Mouse (Mus musculus): Measurements from ENCODE around the gene Rcc2. TPM values are rescaled to one million over a fixed set of nuclear protein-coding genes. Genes with fewer than 3 reads are reported as not detected.

Rcc2 gene
- polyA plus RNA-seq, 1 experiment from 2014 or later: 15.1 TPM

GRCm38 (mm10) chr4:140691481-140691880 is 8.9 kb upstream of the Rcc2 start:
- Histone ChIP-seq H3K4me3 (ENCODE audit: low read depth, low read length) (no peak overlapping the region), H3K4me1 (ENCODE audit: insufficient read depth) (peaks cover 28% of the 10 kb centered on the region), H3K27me3 (ENCODE audit: insufficient read depth, low read length) (no peaks in the 10 kb centered on the region), H3K4me2 (ENCODE audit: low read depth, low read length) (no peak overlapping the region), H3K9ac (replicated peaks) (no peak overlapping the region), H3K27ac (ENCODE audit: low read depth) (no peak overlapping the region), H3K36me3 (replicated peaks; ENCODE audit: insufficient read depth, low read length) (no peaks in the 10 kb centered on the region), H3K9me3 (ENCODE audit: low read length) (no peaks in the 10 kb centered on the region)
- TF ChIP-seq CTCF (IDR thresholded peaks at IDR 0.05; ENCODE audit: low read depth) (no peak), EP300 (IDR thresholded peaks at IDR 0.05; ENCODE audit: low read depth) (no peak)
- DNase-seq (no peak), ATAC-seq (no peak)
- 50% methylated on average over 7 of the region's 7 CpGs for whole genome bisulfite sequencing (ENCODE audit: insufficient replicate concordance)

GRCm38 (mm10) chr4:140693513-140693912 is 6.8 kb upstream of the Rcc2 start:
- Histone ChIP-seq H3K4me1 (ENCODE audit: insufficient read depth) (peaks cover 28% of the 10 kb centered on the region), H3K9ac (replicated peaks) (no peak overlapping the region)
- no peak for ATAC-seq

GRCm38 (mm10) chr4:140694551-140695060 is 5.7 kb upstream of the Rcc2 start:
- Histone ChIP-seq H3K9ac (replicated peaks) (no peak overlapping the region), H3K9me3 (ENCODE audit: low read length) (no peaks in the 10 kb centered on the region), H3K4me3 (ENCODE audit: low read depth, low read length) (no peak overlapping the region), H3K36me3 (replicated peaks; ENCODE audit: insufficient read depth, low read length) (no peaks in the 10 kb centered on the region), H3K4me2 (ENCODE audit: low read depth, low read length) (no peak overlapping the region), H3K27ac (ENCODE audit: low read depth) (no peak overlapping the region), H3K4me1 (ENCODE audit: insufficient read depth) (peaks cover 31% of the 10 kb centered on the region), H3K27me3 (ENCODE audit: insufficient read depth, low read length) (no peaks in the 10 kb centered on the region)
- no peak for TF ChIP-seq CTCF (IDR thresholded peaks at IDR 0.05; ENCODE audit: low read depth)
- TF ChIP-seq EP300 (IDR thresholded peaks at IDR 0.05; ENCODE audit: low read depth): no peak
- 48% methylated on average over 1 of the region's 1 CpGs for WGBS (ENCODE audit: insufficient replicate concordance)
- DNase-seq: no peak
- ATAC-seq: no peak

More at GRCm38 (mm10) chr4:140693513-140693912, 6.8 kb upstream of the Rcc2 start:
- H3K27me3 ChIP-seq (ENCODE audit: insufficient read depth, low read length): no peaks in the 10 kb centered on the region
- 34% methylated on average over 4 of the region's 4 CpGs for WGBS (ENCODE audit: insufficient replicate concordance)
- H3K27ac ChIP-seq (ENCODE audit: low read depth): no peak overlapping the region
- H3K9me3 ChIP-seq (ENCODE audit: low read length): no peaks in the 10 kb centered on the region
- no peak overlapping the region for H3K4me2 ChIP-seq (ENCODE audit: low read depth, low read length)
- no peak overlapping the region for H3K4me3 ChIP-seq (ENCODE audit: low read depth, low read length)
- H3K36me3 ChIP-seq (replicated peaks; ENCODE audit: insufficient read depth, low read length): no peaks in the 10 kb centered on the region
- TF ChIP-seq CTCF (IDR thresholded peaks at IDR 0.05; ENCODE audit: low read depth): no peak
- no peak for TF ChIP-seq EP300 (IDR thresholded peaks at IDR 0.05; ENCODE audit: low read depth)
- no peak for DNase-seq

- DNase-seq (no peak), ATAC-seq (no peak)
- Histone ChIP-seq H3K4me1 (ENCODE audit: insufficient read depth) (peaks cover 28% of the 10 kb centered on the region), H3K4me3 (ENCODE audit: low read depth, low read length) (no peak overlapping the region), H3K4me2 (ENCODE audit: low read depth, low read length) (no peak overlapping the region), H3K27me3 (ENCODE audit: insufficient read depth, low read length) (no peaks in the 10 kb centered on the region), H3K36me3 (replicated peaks; ENCODE audit: insufficient read depth, low read length) (no peaks in the 10 kb centered on the region), H3K27ac (ENCODE audit: low read depth) (no peak overlapping the region; the same call in 1 of the 2 replicates), H3K9ac (replicated peaks) (no peak overlapping the region), H3K9me3 (ENCODE audit: low read length) (no peaks in the 10 kb centered on the region)
- no peak for TF ChIP-seq CTCF (IDR thresholded peaks at IDR 0.05; ENCODE audit: low read depth)
- no peak for TF ChIP-seq EP300 (IDR thresholded peaks at IDR 0.05; ENCODE audit: low read depth)
- 82% methylated on average over 7 of the region's 7 CpGs for WGBS (ENCODE audit: insufficient replicate concordance)
Measured at GRCm38 (mm10) chr4:140695146-140695545, 5.2 kb upstream of the Rcc2 start.

GRCm38 (mm10) chr4:140695675-140696585 is 4.4 kb upstream of the Rcc2 start:
- Histone ChIP-seq H3K9ac (replicated peaks) (peak overlapping the region; percentile 9; the same call in 1 of the 2 replicates), H3K27me3 (ENCODE audit: insufficient read depth, low read length) (no peaks in the 10 kb centered on the region), H3K36me3 (replicated peaks; ENCODE audit: insufficient read depth, low read length) (no peaks in the 10 kb centered on the region), H3K4me3 (ENCODE audit: low read depth, low read length) (peak overlapping the region; percentile 24; the same call in 1 of the 2 replicates), H3K9me3 (ENCODE audit: low read length) (no peaks in the 10 kb centered on the region), H3K4me1 (ENCODE audit: insufficient read depth) (peaks cover 30% of the 10 kb centered on the region), H3K27ac (ENCODE audit: low read depth) (peak overlapping the region; percentile 70), H3K4me2 (ENCODE audit: low read depth, low read length) (peak overlapping the region; percentile 62)
- peak; percentile 36 for ATAC-seq
- peak; percentile 47 for DNase-seq
- 46% methylated on average over 13 of the region's 14 CpGs for WGBS (ENCODE audit: insufficient replicate concordance)
- TF ChIP-seq CTCF (IDR thresholded peaks at IDR 0.05; ENCODE audit: low read depth) (no peak), EP300 (IDR thresholded peaks at IDR 0.05; ENCODE audit: low read depth) (peak; percentile 84)

GRCm38 (mm10) chr4:140699441-140700127 is 757 bp upstream of the Rcc2 start:
- Histone ChIP-seq H3K27ac (ENCODE audit: low read depth) (peak overlapping the region; percentile 94), H3K27me3 (ENCODE audit: insufficient read depth, low read length) (no peaks in the 10 kb centered on the region), H3K4me1 (ENCODE audit: insufficient read depth) (peaks cover 42% of the 10 kb centered on the region), H3K4me2 (ENCODE audit: low read depth, low read length) (peak overlapping the region; percentile 91), H3K4me3 (ENCODE audit: low read depth, low read length) (peak overlapping the region; percentile 69), H3K9ac (replicated peaks) (peak overlapping the region; percentile 90), H3K36me3 (replicated peaks; ENCODE audit: insufficient read depth, low read length) (no peaks in the 10 kb centered on the region), H3K9me3 (ENCODE audit: low read length) (no peaks in the 10 kb centered on the region)
- TF ChIP-seq EP300 (IDR thresholded peaks at IDR 0.05; ENCODE audit: low read depth) (peak; percentile 54; the same call in 1 of the 2 replicates), CTCF (IDR thresholded peaks at IDR 0.05; ENCODE audit: low read depth) (no peak)
- peak; percentile 63 for ATAC-seq
- 5% methylated on average over 29 of the region's 29 CpGs for WGBS (ENCODE audit: insufficient replicate concordance)
- DNase-seq: peak; percentile 79

Measured in liver, postnatal 0 days (tissue).